Mouse (Mus musculus) intestine, embryonic 15.5 days (tissue): ENCODE data around the gene Slit3. TPM values are rescaled to one million over a fixed set of nuclear protein-coding genes. Genes with fewer than 3 reads are reported as not detected.

Experiments
- ATAC-seq: fragments of 200-750 bp; cut with Nextera tagmentation; 2 replicates; pipeline ENCODE4 v1.8.0; 2017; ENCODE audit warnings: moderate TSS enrichment, moderate library complexity
- H3K27ac ChIP-seq: fragments of 300-500 bp; sonication (generic); 2 replicates; pipeline ENCODE4 v1.5.1; 2015; ENCODE audit warnings: mild to moderate bottlenecking, inconsistent platforms
- H3K27me3 ChIP-seq: fragments of 300-500 bp; sonication (generic); replicated peaks from 2 replicates; pipeline ENCODE4 v1.6.1; 2015; ENCODE audit warnings: inconsistent platforms
- H3K36me3 ChIP-seq: fragments of 300-500 bp; sonication (generic); 2 replicates; pipeline ENCODE4 v1.6.1; 2015; ENCODE audit warnings: inconsistent platforms
- H3K4me1 ChIP-seq: fragments of 300-500 bp; sonication (generic); replicated peaks from 2 replicates; pipeline ENCODE4 v1.6.1; 2015; ENCODE audit warnings: inconsistent platforms
- H3K4me2 ChIP-seq: fragments of 300-500 bp; sonication (generic); replicated peaks from 2 replicates; pipeline ENCODE4 v1.6.1; 2015; ENCODE audit warnings: mild to moderate bottlenecking, inconsistent platforms
- H3K4me3 ChIP-seq: fragments of 300-500 bp; sonication (generic); replicated peaks from 2 replicates; pipeline ENCODE4 v1.5.1; 2015; ENCODE audit warnings: inconsistent platforms
- H3K9ac ChIP-seq: fragments of 300-500 bp; sonication (generic); 2 replicates; pipeline ENCODE4 v1.6.1; 2015; ENCODE audit warnings: inconsistent platforms
- H3K9me3 ChIP-seq: fragments of 300-500 bp; sonication (generic); 2 replicates; pipeline ENCODE4 v1.6.1; 2016; ENCODE audit warnings: inconsistent platforms
- WGBS: fragments of 180-500 bp; shearing (Covaris S2); methylation state at CpG from one replicate; pipeline ENCODE4 v1.1.7; 2015; 5-methylcytosine and 5-hydroxymethylcytosine counted together
- polyA plus RNA-seq: library from polyadenylated mRNA; unstranded; fragments of >200 nt; fragmentation: Nextera tagmentation; extraction: Ambion mirVana; gene quantifications from 2 replicates; pipeline ENCODE4 v1.2.1, GENCODE M21; 2015

The Slit3 gene
- polyA plus RNA-seq, 1 experiment from 2014 or later = 15.9 TPM

DNA sequence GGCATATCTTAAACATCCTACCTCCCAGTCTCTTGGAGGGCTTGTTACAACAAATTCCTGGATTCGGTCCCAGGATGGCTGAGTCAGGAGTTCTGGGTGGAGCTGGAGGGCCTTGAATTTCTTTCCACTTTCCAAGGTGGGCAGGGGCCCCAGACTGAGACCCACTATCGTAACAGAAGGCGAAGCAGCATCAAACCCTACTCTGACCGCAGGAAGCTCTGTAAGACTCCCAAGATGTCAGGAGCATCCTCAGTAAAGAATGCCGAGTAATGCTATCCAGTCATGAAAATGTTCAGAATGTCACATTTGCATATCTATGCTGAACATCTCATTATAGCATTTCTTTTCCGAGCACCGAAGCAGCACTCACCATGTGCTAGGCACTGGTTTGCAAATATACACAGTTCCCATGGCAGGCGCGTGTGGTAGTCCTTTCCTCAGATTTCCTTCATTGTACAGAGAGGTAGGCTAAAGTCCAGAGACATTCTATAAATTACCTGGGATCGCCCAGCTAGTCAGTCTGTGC lies 140.6 kb downstream of the Slit3 start:
- Histone ChIP-seq H3K9me3 (no peaks in the 10 kb centered on the region), H3K36me3 (no peaks in the 10 kb centered on the region), H3K27me3 (no peaks in the 10 kb centered on the region), H3K27ac (no peak overlapping the region), H3K4me2 (no peak overlapping the region), H3K9ac (no peak overlapping the region), H3K4me3 (no peak overlapping the region), H3K4me1 (no peaks in the 10 kb centered on the region)
- no peak for ATAC-seq
- 84% methylated on average over 10 of the region's 10 CpGs for WGBS

DNA sequence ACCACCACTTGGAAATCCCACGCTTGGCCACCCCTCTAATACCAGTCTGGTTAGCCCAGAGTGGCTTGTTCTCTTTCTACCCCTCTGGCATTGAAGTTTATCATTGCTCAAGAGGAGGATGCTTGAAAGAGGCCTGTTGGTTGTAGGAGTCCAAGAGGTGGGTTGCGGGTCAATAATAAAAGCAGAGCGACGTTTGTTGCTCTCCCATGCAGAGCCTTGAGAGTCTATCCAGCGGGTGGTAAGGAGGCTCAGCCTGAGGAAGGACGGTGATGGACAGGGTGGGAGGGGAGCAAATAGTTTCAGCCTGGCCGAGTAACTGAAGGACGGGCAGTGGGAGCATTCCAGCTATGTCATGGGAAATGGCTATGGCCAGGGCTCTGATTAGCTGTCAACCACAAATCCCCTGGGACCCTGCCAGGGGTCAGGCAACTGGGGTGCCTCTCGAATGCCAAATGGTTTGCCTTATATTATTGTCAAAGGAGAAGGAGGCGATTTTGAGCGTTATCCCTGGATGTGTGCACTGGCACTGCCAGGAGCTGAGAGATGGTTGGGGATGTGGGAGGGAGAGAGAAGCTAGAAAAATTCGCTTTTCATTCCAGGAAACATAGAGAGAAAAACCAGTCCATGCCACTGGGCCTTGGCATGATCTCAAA lies 141.4 kb downstream of the Slit3 start:
- Histone ChIP-seq H3K27ac (no peak overlapping the region), H3K4me1 (no peaks in the 10 kb centered on the region), H3K9me3 (no peaks in the 10 kb centered on the region), H3K36me3 (no peaks in the 10 kb centered on the region), H3K4me3 (no peak overlapping the region), H3K27me3 (no peaks in the 10 kb centered on the region), H3K9ac (no peak overlapping the region), H3K4me2 (no peak overlapping the region)
- ATAC-seq = no peak
- WGBS = 72% methylated on average over 12 of the region's 12 CpGs

DNA sequence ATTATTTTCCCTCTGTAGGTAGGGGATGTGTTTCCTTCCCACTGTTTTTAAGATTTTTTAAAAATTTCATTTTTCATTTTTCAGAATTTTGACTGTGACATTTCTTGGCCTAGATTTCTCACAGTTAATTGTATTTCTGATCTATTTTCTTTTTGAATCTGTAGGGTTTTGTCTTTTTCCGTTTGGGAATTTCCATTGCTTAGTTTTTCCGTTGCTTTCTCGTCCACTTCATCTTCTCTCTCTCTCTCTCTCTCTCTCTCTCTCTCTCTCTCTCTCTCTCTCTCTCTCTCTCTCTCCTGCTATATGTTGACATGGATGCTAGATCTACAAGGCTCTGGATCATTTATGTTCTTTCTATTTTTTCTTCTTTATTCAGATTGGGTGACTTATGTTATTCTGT lies 143.7 kb downstream of the Slit3 start:
- no peaks in the 10 kb centered on the region for H3K4me1 ChIP-seq
- no peaks in the 10 kb centered on the region for H3K27me3 ChIP-seq
- H3K36me3 ChIP-seq = no peaks in the 10 kb centered on the region
- no peak overlapping the region for H3K4me2 ChIP-seq
- no peaks in the 10 kb centered on the region for H3K9me3 ChIP-seq
- no peak overlapping the region for H3K9ac ChIP-seq
- no peak for ATAC-seq
- H3K4me3 ChIP-seq = no peak overlapping the region
- 82% methylated on average over 3 of the region's 3 CpGs for WGBS
- no peak overlapping the region for H3K27ac ChIP-seq

DNA sequence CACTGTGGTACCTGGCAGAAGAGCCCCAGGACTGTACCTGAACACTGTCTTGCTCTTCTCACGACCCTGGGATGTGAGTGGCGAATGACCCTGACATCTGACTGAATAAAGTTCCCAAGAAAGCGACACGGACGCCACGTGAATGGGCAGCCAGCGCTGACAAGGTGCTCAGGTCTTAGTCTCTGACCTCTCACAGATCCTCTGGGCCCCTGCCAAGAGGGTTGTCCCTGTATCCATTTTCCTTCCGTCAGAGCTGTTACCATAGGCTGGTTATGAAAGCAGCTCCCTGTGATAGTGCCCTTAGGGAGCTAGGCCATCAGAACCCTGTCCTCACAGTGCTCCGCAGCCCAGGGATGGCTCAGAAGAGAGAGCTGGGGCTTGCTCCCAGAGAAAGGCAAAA lies 149.4 kb downstream of the Slit3 start:
- 83% methylated on average over 9 of the region's 9 CpGs for WGBS
- H3K36me3 ChIP-seq = no peaks in the 10 kb centered on the region
- no peak overlapping the region for H3K4me3 ChIP-seq
- no peak overlapping the region for H3K9ac ChIP-seq
- no peak overlapping the region for H3K27ac ChIP-seq
- no peaks in the 10 kb centered on the region for H3K9me3 ChIP-seq
- no peak overlapping the region for H3K4me2 ChIP-seq
- no peaks in the 10 kb centered on the region for H3K27me3 ChIP-seq
- peaks cover 6% of the 10 kb centered on the region; the same call in 1 of the 2 replicates for H3K4me1 ChIP-seq
- ATAC-seq = no peak

DNA sequence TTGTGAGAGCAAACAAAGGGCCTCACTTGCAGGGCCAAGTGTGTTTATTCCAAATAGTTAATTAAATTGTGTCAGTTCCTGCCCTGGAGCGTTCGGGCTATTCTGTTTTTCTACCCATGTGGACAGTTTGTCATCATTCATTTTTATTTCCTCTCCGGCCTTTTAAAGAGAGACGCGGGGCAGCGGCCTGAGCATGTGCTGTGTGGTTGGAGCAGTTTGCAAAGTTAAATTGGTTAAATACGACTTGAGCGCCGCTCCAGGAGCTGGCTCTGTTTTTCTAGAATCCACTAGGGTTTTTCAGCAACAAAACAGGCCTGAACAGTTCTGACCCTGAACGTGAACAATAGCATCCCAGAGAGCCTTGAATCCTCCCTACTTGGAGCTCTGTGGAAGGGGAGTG lies 152.4 kb downstream of the Slit3 start:
- Histone ChIP-seq H3K27me3 (no peaks in the 10 kb centered on the region), H3K9me3 (no peaks in the 10 kb centered on the region), H3K27ac (no peak overlapping the region), H3K4me1 (peaks cover 12% of the 10 kb centered on the region), H3K4me3 (no peak overlapping the region), H3K4me2 (no peak overlapping the region), H3K36me3 (no peaks in the 10 kb centered on the region), H3K9ac (no peak overlapping the region)
- 26% methylated on average over 10 of the region's 10 CpGs for whole genome bisulfite sequencing
- ATAC-seq = no peak

DNA sequence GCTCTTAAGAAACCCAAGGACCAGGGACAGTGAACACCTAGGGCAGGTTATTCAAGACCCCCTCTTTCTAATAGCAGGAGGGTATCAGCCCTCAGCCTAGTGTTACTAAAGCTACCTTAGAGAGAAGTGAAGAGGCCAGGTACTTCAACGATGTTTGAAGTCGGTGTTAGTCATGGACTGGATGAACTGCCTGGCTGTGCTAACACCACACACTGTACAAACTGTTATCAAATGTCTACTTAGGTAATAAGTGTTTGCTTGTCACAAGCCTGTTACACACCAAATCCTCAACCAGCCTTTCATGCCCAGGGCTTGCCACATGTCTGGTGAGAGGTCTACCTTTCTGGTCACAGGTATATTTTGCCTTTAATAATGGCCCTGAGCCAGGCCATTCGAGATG lies 153.0 kb downstream of the Slit3 start:
- H3K9ac ChIP-seq = no peak overlapping the region
- H3K4me3 ChIP-seq = no peak overlapping the region
- no peak overlapping the region for H3K4me2 ChIP-seq
- H3K4me1 ChIP-seq = peaks cover 16% of the 10 kb centered on the region
- H3K27me3 ChIP-seq = no peaks in the 10 kb centered on the region
- no peaks in the 10 kb centered on the region for H3K9me3 ChIP-seq
- no peak for ATAC-seq
- H3K36me3 ChIP-seq = no peaks in the 10 kb centered on the region
- WGBS = 75% methylated on average over 3 of the region's 3 CpGs
- H3K27ac ChIP-seq = no peak overlapping the region

DNA sequence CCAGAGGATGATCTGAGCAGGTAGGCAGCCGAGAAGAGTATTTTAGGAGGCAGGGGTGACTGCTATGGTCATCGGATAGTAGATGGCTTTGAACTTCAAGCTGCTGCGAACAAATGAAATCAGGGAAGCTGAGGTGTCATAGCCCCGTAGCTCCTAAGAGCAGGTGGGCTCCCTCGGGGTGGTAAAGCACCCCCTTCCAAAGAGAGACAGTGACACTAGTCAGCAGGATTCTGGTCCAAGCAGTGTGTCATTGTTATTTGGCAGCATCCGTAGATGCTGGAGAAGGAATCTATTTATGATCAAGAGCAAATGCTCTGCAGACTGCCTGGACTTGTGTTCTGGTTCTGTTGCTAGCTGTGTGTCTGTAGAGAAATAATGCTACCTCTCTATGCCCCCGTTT lies 154.3 kb downstream of the Slit3 start:
- Histone ChIP-seq H3K4me1 (peaks cover 14% of the 10 kb centered on the region), H3K9me3 (no peaks in the 10 kb centered on the region), H3K27ac (no peak overlapping the region), H3K4me3 (no peak overlapping the region), H3K36me3 (no peaks in the 10 kb centered on the region), H3K27me3 (no peaks in the 10 kb centered on the region), H3K9ac (no peak overlapping the region), H3K4me2 (no peak overlapping the region)
- 86% methylated on average over 7 of the region's 7 CpGs for WGBS
- no peak for ATAC-seq

DNA sequence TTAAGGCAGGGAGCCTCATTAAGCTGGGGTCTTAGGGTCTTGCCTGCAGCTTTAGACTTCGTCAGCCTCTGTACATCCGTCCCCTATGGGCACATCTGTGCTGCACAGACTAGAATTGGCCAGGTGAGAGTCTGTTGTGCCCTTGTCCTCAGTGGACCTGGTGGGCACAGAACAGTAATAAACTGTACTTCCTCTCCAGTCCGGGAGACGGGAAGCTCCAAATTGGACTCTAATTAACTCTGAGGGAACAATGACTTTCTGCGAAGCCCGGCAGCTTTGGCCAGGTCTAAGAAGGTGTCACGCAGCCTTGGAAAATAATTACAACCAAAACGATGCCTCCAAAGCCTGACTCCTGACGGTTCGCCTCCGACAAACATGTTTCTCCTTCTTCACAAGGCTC lies 155.0 kb downstream of the Slit3 start:
- no peak overlapping the region for H3K4me3 ChIP-seq
- no peak overlapping the region for H3K9ac ChIP-seq
- H3K27ac ChIP-seq = no peak overlapping the region
- H3K36me3 ChIP-seq = no peaks in the 10 kb centered on the region
- H3K9me3 ChIP-seq = no peaks in the 10 kb centered on the region
- WGBS = 83% methylated on average over 11 of the region's 11 CpGs
- peaks cover 15% of the 10 kb centered on the region for H3K4me1 ChIP-seq
- H3K4me2 ChIP-seq = no peak overlapping the region
- no peaks in the 10 kb centered on the region for H3K27me3 ChIP-seq
- no peak for ATAC-seq

DNA sequence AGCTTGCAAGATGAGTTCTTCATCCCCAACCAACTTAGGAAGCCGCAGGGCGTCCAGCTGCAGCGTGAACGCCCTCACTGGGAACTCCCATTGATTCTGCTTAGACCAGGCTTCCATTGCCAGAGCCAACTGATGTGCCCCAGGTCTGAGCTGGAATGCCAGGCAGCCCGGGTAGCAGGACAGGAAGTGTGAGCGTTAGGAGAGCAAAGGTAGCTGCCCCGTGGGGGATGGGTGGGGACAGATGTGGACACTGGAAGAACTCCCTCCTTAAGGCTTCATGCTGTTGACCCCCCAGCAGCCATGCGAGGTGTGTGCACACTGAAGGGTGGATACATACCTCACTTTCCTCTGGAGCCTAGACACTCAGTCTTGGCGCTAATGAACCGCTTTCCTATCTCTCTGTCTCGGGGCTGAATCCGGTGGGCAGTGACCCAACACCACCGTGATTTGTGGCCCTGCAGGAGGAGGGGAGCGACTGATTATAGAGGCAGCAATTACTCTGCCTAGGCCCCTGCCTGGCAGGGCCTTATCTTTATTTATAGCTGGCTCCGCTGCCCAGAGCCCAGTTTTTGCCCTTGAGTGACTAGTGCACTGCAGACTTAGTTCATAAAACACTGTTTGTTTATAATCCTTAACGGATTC lies 157.2 kb downstream of the Slit3 start:
- Histone ChIP-seq H3K9ac (no peak overlapping the region), H3K4me1 (peaks cover 20% of the 10 kb centered on the region), H3K4me2 (no peak overlapping the region), H3K9me3 (no peaks in the 10 kb centered on the region), H3K27me3 (no peaks in the 10 kb centered on the region), H3K36me3 (no peaks in the 10 kb centered on the region), H3K4me3 (no peak overlapping the region), H3K27ac (no peak overlapping the region)
- ATAC-seq = peak; percentile 61; the same call in 1 of the 2 replicates
- WGBS = 38% methylated on average over 16 of the region's 16 CpGs

DNA sequence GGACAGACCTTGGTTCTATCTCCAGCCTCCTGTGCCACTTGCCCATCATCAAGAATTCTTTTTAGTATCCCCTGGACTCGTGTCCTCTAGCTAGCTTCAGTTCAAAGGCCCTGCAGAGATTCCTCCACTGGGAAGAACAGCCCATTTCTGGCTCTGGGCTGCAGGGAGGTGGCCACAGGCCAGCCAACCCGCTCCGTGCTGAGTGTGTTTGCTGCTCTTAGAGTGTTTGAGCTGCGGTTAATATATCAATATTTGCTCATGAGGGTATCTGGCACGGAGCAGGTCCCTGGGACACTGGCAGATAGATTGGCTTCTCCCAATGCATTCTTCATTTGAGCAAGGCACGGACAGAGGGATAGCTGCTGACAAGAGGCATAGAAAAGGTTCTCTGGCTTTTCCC lies 159.8 kb downstream of the Slit3 start:
- WGBS = 41% methylated on average over 6 of the region's 6 CpGs
- Histone ChIP-seq H3K4me2 (no peak overlapping the region), H3K27ac (no peak overlapping the region), H3K36me3 (no peaks in the 10 kb centered on the region), H3K27me3 (no peaks in the 10 kb centered on the region), H3K9me3 (no peaks in the 10 kb centered on the region), H3K4me1 (peaks cover 21% of the 10 kb centered on the region), H3K9ac (no peak overlapping the region), H3K4me3 (no peak overlapping the region)
- ATAC-seq = no peak

DNA sequence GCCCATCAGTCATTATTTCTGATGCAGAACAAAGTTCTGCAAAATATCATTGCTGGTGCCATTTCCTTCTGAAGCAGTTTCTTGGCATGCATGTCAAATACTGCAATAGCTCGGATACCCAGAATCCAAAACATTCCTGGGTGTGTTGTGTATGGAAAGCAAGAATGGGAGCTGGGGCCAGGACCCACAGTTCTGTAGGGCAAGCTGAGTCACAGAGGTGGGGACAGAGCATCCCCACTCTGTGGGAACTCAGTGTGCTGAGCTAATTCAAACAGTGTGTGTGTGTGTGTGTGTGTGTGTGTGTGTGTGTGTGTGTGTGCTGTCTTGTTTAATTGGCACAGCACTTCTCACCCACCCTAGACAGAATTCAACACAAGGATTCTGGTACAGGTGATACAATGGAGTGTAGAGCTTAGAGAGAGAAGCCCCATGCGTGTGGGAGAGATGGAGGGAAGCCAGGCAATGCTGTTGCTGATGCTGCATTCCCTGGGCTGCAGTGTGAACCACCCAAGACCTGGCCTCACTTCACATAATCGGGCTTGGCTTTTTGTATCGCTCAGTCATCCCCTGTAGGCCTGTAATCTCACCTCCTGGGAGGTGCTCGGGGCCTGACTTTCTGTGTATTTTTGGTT lies 161.1 kb downstream of the Slit3 start:
- H3K4me1 ChIP-seq = peaks cover 21% of the 10 kb centered on the region
- WGBS = 68% methylated on average over 5 of the region's 5 CpGs
- ATAC-seq = no peak
- no peak overlapping the region for H3K4me2 ChIP-seq
- no peaks in the 10 kb centered on the region for H3K36me3 ChIP-seq
- H3K27me3 ChIP-seq = no peaks in the 10 kb centered on the region
- no peak overlapping the region for H3K27ac ChIP-seq
- H3K9ac ChIP-seq = no peak overlapping the region
- no peaks in the 10 kb centered on the region for H3K9me3 ChIP-seq
- H3K4me3 ChIP-seq = no peak overlapping the region

DNA sequence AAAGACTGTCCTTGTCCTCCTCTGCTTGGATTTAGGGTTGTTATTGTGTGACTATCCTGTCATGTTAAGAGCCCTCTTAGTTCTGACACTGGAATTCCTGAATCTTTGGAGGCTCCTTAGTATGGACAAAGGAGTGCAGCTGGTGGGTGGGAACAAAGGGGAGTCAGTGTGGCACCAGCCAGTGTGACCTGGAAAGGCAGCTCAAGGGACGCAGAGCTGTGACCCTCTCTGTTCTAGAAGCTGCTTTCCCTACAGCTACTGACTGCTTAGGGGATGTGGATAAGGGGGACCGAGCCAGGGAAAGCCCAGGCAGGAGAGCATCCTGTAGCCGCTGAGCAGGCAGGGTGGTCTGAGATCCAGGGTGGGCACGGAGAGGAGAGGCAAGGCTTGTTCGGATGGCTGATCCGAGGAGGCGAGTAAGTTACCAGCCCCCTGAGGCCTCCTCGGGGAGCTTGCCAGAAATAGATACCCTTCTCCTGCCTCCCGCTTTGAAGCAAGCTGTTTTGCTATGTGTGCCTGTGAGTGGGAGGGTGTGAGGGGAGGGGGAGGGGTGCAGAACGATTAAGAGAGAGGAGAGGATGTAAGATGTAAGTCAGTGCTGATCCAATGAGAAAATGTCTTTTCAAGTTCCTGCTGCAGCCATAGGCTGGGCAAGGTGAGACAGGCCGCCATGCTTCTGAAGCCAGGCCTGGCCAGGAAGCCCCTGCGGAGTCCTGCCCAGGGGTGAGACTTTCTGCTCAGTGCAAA lies 162.0 kb downstream of the Slit3 start:
- peaks cover 20% of the 10 kb centered on the region for H3K4me1 ChIP-seq
- H3K27me3 ChIP-seq = no peaks in the 10 kb centered on the region
- H3K9me3 ChIP-seq = no peaks in the 10 kb centered on the region
- no peak overlapping the region for H3K27ac ChIP-seq
- WGBS = 41% methylated on average over 12 of the region's 12 CpGs
- no peak overlapping the region for H3K4me3 ChIP-seq
- no peak overlapping the region for H3K9ac ChIP-seq
- H3K36me3 ChIP-seq = no peaks in the 10 kb centered on the region
- no peak overlapping the region for H3K4me2 ChIP-seq
- 0 out of 2 replicates have a peak, but pooled peaks have one; percentile 9 for ATAC-seq
